Mouse (Mus musculus) WW6 (cell line): ENCODE data around the gene Gm45234.

Experiments used
- DNase-seq: peaks from one replicate; pipeline ENCODE4 v3.0.0-alpha.2; 2013; ENCODE audit warnings: low read depth, low spot score

Gm45234 gene

GRCm38 (mm10) chr6:124708289-124708889, 47.4 kb downstream of the Gm45234 start:
- DNase-seq: no peak

DNA sequence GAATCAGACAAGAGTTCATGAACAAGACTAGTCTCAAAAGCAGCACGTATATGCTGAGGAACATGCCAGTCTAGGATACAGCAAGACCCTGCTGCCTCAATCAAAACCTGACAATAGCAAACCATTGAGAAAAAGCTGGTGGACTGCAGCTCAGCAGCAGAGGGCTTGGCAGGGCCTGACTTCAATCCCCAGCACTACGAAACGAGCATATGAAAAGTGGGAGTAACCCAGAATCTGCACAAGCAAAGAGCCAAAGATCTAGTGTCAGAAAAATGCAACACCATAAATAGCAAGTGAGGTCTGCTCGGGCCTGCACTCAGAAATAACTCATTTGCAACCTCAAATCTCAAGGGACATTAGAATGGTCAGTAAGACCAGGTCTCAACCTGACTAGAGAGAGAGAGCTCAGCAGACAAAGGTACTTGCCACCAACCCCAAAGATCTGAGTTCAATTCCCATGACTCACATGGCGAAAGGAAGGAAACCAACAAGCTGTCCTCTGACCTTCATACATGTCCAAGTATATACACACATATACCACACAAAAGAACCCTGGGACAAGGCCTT, 49.7 kb downstream of the Gm45234 start:
- no peak for DNase-seq

DNA sequence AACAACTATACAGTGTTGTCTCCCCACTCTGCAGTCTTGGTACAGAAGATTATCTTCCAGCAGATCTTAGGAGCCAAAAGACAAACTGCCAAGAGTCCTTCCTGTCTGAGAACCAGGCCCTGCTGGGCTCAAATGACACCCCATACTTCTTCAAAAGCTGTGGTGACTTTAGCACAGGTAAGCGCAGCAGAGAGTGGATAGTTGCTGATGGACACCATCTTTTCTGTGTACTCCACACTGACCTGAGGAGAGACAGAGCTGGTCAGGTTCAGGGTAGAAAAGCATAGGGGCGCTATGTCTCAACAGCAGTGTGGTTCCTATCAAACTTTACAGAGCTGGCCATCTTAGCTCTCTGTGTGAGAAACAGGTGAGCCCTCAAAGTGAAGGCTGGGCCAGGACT, 51.4 kb downstream of the Gm45234 start:
- no peak for DNase-seq

GRCm38 (mm10) chr6:124703789-124704188, 52.0 kb downstream of the Gm45234 start:
- no peak for DNase-seq

DNA sequence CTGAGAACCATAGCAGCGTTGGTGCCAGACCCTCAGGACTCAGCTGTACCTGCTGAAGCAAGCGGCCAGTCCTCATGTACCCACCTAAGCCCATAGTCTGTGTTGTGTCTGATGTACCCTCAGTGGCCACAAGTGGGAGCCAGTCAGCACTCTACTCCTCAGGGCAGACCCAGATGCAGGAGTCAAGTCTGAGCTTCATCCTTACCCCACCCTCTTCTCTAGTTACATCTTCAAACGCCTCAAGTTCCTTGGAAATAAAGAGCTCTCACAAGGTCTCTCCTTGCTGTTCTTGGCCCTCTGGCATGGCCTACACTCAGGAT, 53.1 kb downstream of the Gm45234 start:
- peak; percentile 88 for DNase-seq

GRCm38 (mm10) chr6:124702102-124702783, 53.6 kb downstream of the Gm45234 start:
- no peak for DNase-seq

- no peak for DNase-seq
Measured at GRCm38 (mm10) chr6:124701338-124701737, 54.5 kb downstream of the Gm45234 start.

DNA sequence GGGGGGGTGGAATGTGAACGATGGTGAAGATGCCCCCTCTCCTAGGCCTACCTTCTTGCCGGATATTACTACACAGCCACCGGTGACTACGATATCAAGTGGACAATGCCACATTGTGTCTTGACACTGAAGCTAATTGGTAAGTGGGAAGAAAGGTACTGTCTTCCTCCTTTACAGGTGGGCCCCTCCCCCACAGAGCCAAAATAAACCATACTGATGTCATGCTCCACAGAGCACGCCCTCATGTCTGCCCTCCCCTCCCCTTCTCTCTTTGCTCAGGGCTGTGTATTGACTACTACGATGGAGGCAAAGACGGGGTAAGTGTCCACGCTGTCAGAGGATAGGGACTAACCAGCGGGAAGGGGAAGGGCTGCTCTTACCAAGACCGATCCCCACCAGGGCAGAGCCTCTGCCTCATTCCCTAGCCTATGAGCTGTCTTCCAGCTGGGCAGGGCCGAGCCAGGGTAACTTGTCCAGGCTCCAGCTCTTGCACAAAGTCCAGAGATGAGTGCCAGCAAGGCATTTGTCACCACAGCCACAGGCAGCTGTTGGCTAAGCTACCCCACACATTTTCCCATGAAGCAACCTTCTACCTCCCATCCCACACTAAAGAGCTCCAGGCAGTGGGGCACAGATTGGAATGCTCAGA, 55.7 kb downstream of the Gm45234 start:
- DNase-seq: no peak

- no peak for DNase-seq
Measured at GRCm38 (mm10) chr6:124699366-124699765, 56.5 kb downstream of the Gm45234 start.

GRCm38 (mm10) chr6:124698751-124699150, 57.1 kb downstream of the Gm45234 start:
- DNase-seq: no peak

GRCm38 (mm10) chr6:124696441-124697150, 59.2 kb downstream of the Gm45234 start:
- DNase-seq: no peak

- no peak for DNase-seq
Measured at GRCm38 (mm10) chr6:124694166-124694955, 61.5 kb downstream of the Gm45234 start.

- no peak for DNase-seq
Measured at GRCm38 (mm10) chr6:124693243-124693981, 62.4 kb downstream of the Gm45234 start.

DNA sequence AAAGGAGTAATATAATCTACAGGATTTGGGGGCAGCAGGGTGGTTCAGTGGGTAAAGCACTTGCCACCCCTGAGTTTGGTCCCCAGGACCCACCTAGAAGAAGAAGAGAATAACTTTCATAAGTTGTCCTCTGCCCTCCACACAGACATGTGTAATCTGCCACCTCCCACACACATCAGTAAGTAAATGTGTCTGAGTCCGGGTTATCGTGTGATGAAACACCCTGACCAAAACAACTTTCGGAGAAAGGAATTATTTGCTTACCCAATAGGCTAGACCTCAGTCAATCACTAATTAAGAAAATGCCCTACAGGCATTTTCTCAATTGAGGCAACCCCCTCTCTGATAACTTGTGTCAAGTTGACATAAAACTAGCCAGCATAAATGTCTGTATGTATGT, 65.3 kb downstream of the Gm45234 start:
- DNase-seq: no peak
